Mouse (Mus musculus): Measurements from ENCODE around the gene March5. TPM values are rescaled to one million over a fixed set of nuclear protein-coding genes. Genes with fewer than 3 reads are reported as not detected.

March5 gene
- polyA plus RNA-seq (2012; rRNA removed), result 53.5 and 54.4 TPM in 2 replicates

GRCm38 (mm10) chr19:37207303-37208175 lies at the start of gene March5:
Gene March5 (plus strand): TSS chr19:37207543.

DNA sequence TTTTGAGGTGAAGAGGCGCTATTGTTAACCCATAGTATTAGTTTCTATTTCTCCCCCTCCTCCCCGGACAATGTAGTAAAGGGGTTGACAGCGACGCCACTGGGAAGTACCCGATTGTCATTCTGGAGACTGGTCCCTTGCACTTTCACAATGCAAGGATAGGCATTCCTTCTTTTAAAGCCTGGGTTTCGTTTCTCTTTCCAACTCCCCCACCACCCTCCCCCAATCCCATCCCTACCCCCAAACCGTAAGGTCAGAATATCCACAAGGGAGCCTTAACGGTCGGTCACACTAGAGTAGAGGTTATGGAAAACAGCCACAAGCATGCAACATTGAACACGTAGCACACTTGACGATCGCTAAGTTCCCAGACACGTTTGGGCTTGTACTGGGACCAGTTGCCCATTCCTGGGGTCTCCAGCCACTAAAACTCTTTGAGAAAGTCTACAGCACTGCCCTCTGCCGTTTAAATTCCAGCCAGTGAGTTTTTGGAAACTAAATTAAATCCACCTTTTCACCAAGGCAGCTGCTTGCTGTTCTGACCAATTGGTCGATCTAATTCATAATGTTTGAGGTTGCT lies 923 bp downstream of the March5 start, which contains the start of gene Cpeb3:
Gene Cpeb3 (minus strand): TSS at position 426 of the 580 bp plus-strand sequence.

Other genes with a start within 250 kb of the March5 start
- gene Cpeb3, start 1.1 kb downstream of the March5 start, polyA plus RNA-seq (2012; rRNA removed), result 2.2 and 3.0 TPM in 2 replicates
- 10.2 and 11.1 TPM in 2 replicates for gene Ide, start 130.3 kb downstream of the March5 start, polyA plus RNA-seq (2012; rRNA removed)
- 17.9 and 19.5 TPM in 2 replicates for gene Kif11, start 168.9 kb downstream of the March5 start, polyA plus RNA-seq (2012; rRNA removed)
- 19.8 and 22.3 TPM in 2 replicates for gene Hhex, start 227.3 kb downstream of the March5 start, polyA plus RNA-seq (2012; rRNA removed)

Measured in liver, embryonic 18 days (tissue).